Mouse (Mus musculus) T-helper 17 cell (primary cell): ENCODE data around the gene Pamr1.

Experiments used
- in situ Hi-C, 2 experiments: fragments of 300-600 bp; cut with MboI, MseI; formaldehyde crosslinking; loops; 1 replicate in 1 of 2; 2 replicates in 1 of 2; pipeline ENCODE4 v1.15.1; 2025; ENCODE audit warnings: high pct_unique_total_duplicates in 2 of 2

The Pamr1 gene

GRCm38 (mm10) chr2:102549611-102550266 lies at the start of gene Pamr1:
Pamr1 (plus strand) TSS chr2:102550012.
- in situ Hi-C loops = no loop called here

DNA sequence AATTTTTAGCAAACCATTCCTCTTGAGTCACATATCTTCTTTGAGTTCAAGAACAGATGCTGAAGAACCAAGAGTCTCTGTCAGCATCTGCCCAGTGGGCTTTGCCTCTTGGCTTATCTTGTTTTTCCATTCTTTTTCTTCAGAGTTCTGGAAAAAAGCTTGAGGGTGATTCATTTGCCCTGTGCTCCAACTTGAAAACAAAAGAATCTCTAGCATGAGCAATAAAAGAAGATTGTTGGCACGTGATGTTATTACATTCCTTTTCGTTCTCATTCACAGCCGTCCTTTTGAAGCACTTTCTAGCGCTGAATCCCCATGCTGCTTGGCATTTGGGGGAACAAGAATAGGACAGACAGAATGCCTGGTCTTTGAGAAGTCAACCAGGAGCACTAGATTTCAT lies 42.2 kb upstream of the Pamr1 start:
- in situ Hi-C loops = no loop called here

DNA sequence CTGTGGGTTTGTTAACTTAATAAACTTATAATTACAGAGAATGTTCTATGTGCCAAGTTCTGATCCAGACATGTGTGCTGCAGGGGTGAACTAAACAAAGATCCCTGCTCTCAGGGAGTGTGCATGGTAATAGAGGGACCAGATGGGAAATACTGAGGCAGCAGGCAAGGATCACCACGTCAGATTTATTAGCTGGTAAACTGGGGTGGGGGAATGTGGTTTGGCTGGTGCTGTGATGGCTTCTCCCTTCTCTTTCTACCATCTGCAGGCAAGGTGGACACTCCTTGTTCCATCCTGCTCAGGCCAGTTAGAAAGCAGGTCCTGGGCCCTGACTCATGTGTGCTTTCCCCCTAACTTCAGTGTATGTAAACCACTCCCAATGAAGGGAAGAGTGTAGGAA lies 41.7 kb upstream of the Pamr1 start:
- in situ Hi-C loops = no loop called here

GRCm38 (mm10) chr2:102519956-102520355 lies 29.9 kb upstream of the Pamr1 start:
- in situ Hi-C loops = no loop called here

DNA sequence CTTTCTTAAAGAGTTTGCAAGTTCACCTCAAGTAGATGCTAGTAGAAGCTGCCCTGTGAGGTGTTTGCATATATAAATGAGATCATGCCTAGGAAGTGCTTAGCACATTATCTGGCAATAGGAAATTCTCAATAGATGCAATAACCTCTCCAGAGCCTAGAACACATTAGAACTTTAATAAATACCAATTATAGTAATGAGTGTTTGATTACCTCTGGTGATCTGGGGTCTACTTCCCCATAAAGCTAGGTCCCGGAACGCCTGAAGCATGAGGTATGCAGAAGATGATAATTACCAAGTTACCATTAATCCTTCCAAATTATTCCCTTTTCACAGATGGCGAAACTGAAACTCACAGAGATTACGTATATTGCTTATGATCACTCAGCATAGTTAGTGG lies 22.2 kb upstream of the Pamr1 start:
- in situ Hi-C loops = no loop called here

- in situ Hi-C loops = no loop called here
Measured at GRCm38 (mm10) chr2:102533437-102533836, 16.4 kb upstream of the Pamr1 start.

DNA sequence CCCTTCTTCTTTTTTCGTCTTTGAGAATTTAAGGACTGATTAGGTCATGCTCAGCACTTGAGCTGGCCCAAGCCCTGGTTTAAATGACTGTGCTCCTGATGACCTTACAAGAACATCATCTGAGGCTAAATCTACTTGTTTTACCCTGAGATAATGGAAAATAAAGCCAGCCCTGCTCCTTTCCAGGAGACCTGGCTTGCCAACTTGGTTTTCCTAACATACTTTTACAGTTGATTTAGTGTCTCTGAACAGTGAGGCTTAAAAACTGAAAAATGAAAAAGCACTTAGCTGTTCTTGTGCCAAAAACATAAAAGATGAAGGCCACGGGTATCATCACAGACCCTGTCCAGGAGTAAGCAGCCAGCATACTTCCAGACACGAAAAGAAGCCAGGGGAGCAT lies 13.0 kb upstream of the Pamr1 start:
- in situ Hi-C loops = no loop called here

- in situ Hi-C loops = no loop called here
Measured at GRCm38 (mm10) chr2:102540438-102541230, 9.2 kb upstream of the Pamr1 start.

GRCm38 (mm10) chr2:102541404-102542125 lies 8.2 kb upstream of the Pamr1 start:
- in situ Hi-C loops = no loop called here

- in situ Hi-C loops = no loop called here
Measured at GRCm38 (mm10) chr2:102543961-102544719, 5.7 kb upstream of the Pamr1 start.

- in situ Hi-C loops = no loop called here
Measured at GRCm38 (mm10) chr2:102550910-102551582, 1.2 kb downstream of the Pamr1 start.

- in situ Hi-C loops = no loop called here
Measured at GRCm38 (mm10) chr2:102551594-102551993, 1.8 kb downstream of the Pamr1 start.

DNA sequence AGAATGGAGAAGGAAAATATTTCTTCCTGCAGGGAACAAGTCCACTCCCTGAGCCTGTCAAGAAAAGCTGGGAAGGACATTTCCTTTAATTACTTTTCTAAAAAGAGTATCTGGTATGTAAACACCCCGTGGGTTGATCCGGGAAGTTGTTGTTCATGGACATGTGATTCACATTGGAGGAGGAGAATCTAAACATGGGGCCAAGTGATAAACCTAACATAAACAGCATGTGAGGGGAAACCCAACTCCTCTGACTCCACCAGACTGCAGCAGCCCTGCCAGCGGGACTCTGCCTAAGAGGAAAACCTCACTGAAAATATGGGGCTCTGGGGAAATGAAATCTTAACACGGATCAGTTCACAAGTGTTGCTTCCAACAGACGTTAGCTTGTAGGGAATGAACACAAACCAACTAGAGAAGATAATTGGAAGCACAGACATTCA lies 2.3 kb downstream of the Pamr1 start:
- in situ Hi-C loops = no loop called here

- in situ Hi-C loops = no loop called here
Measured at GRCm38 (mm10) chr2:102557085-102557484, 7.3 kb downstream of the Pamr1 start.

GRCm38 (mm10) chr2:102558965-102559364 lies 9.2 kb downstream of the Pamr1 start:
- in situ Hi-C loops = no loop called here

DNA sequence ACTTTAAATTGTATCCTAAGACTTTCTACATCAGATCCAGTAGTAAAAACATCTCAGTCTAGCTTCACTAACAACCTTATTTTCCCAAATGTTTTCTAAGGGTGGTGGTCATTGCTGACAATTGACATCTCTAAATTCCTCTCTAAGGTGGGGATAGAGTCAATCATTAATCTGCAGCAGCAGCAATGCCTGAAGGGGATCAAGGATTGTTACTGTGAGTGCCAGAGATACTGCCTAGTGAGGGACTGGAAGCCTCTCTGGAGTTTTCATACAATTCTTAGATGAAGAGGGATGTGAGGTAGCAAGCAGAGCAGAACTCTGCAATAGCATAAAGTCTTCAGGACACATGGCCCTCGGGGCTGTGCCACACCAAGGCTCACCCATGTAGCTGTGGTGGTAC lies 14.0 kb downstream of the Pamr1 start:
- in situ Hi-C loops = no loop called here

DNA sequence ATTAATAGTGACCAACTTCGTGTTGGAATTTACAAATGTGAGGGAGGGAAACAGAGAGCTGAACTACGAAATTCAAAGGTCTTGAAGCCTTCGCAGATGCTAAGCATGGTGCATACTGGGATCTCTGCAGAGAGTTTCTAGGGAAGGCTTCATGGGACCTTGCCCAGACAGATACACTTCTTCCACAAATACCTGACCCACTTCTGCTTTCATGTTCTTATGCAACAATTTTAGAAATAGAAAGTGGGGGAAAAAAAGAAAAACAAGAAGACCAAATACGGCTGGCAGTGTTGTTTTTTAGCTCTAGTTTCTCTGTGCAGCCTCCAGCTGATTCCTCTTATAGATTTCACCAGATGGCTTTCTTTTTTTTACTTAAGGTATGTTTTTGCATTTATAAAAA lies 29.4 kb downstream of the Pamr1 start:
- in situ Hi-C loops = no loop called here

DNA sequence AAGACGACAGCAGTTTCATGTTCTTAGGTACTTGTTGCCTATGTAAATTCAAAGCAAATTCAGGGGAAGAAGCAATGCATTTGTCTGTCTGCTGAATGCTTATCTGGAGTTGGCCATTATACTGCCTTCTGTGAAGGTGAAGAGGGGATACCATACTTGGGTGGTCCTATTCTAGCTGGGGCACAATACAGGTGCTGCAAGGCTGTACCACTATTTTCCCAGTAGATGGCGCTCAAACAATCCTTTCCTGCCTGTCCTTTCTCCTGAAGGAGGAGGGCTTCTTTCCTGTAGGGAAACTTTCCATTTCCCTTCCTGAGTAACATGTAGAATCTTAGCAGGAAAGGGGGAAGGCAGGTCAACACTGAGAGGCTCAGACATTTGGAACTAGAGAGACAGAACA lies 40.2 kb downstream of the Pamr1 start:
- in situ Hi-C loops = no loop called here

DNA sequence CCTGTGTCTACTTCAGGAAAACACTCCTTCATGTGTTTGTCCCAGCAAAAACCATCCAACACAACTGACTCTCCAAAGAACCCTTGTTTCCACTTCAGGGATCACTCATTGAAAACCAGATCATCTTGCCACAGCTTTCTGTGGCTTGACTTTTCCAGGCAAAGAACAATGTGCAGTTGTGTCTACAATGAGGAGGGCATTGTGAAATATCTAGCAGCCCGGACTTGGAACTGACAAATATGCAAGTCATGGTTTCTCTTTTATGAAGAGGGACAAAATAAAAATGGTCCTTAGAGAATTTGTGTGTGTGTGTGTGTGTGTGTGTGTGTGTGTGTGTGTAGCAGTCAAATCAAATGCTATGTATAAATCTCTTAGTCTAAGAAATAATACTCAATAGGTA lies 44.7 kb downstream of the Pamr1 start:
- in situ Hi-C loops = no loop called here

- in situ Hi-C loops = no loop called here
Measured at GRCm38 (mm10) chr2:102595395-102596130, 45.8 kb downstream of the Pamr1 start.
